ENCODE assay signal across 11 mouse cellular contexts in genomic region chr9:30613715-30614114, GRCm38 (mm10).
DNase-seq lines count a peak whose midpoint lies in the region; ATAC-seq and TF ChIP-seq lines count a peak whose summit lies in the region.
"Had no signal": no experiment of that assay in that cellular context is flagged by ENCODE, and none has a peak within 500 bp of the region (broad histone marks: within the 10 kb centered on the region; RNA-seq: fewer than 3 reads in every experiment).

No protein-coding gene starts in this region.

- WGBS in lung, embryonic 14.5 days, result 44% methylated on average over 6 of the region's 6 CpGs
- WGBS in forebrain, postnatal 0 days, result 33% methylated on average over 6 of the region's 6 CpGs

- no peaks in the 10 kb centered on the region for H3K27me3 ChIP-seq in lung, embryonic 14.5 days (ENCODE audit: insufficient read depth, low read length)
- H3K27me3 ChIP-seq in forebrain, postnatal 0 days (ENCODE audit: insufficient read depth, low read length), result no peaks in the 10 kb centered on the region
- H3K27me3 ChIP-seq: heart, embryonic 15.5 days; midbrain, embryonic 12.5 days had no signal

- no peaks in the 10 kb centered on the region for H3K4me1 ChIP-seq in lung, embryonic 14.5 days (ENCODE audit: insufficient read depth)
- no peaks in the 10 kb centered on the region for H3K4me1 ChIP-seq in forebrain, postnatal 0 days (ENCODE audit: insufficient read depth)
- H3K4me1 ChIP-seq: midbrain, embryonic 12.5 days had no signal

- H3K9ac ChIP-seq in lung, embryonic 14.5 days, result no peak overlapping the region
- no peak overlapping the region for H3K9ac ChIP-seq in forebrain, postnatal 0 days
- H3K9ac ChIP-seq: heart, embryonic 15.5 days; midbrain, embryonic 12.5 days had no signal

- no peaks in the 10 kb centered on the region for H3K9me3 ChIP-seq in lung, embryonic 14.5 days (ENCODE audit: low read depth, low read length)
- H3K9me3 ChIP-seq in forebrain, postnatal 0 days (ENCODE audit: low read length), result no peaks in the 10 kb centered on the region
- H3K9me3 ChIP-seq: heart, embryonic 15.5 days; midbrain, embryonic 12.5 days had no signal

- H3K4me2 ChIP-seq in lung, embryonic 14.5 days, result no peak overlapping the region
- H3K4me2 ChIP-seq in forebrain, postnatal 0 days (ENCODE audit: low read depth), result no peak overlapping the region
- H3K4me2 ChIP-seq: heart, embryonic 15.5 days; midbrain, embryonic 12.5 days had no signal

- intact Hi-C loops in gastrocnemius, adult 2 months (cut with DNase I), result no loop called here

- no peak overlapping the region for H3K4me3 ChIP-seq in gastrocnemius, adult 2 months
- H3K4me3 ChIP-seq in lung, embryonic 14.5 days (ENCODE audit: low read depth, low read length), result no peak overlapping the region
- no peak overlapping the region for H3K4me3 ChIP-seq in forebrain, postnatal 0 days (ENCODE audit: low read depth, low read length)
- H3K4me3 ChIP-seq: heart, embryonic 15.5 days; midbrain, embryonic 12.5 days had no signal

- peak; percentile 74; the same call in 1 of the 2 replicates for ATAC-seq in lung, embryonic 14.5 days (ENCODE audit: insufficient read depth)
- peak; percentile 74 for ATAC-seq in forebrain, postnatal 0 days

- no peak for TF ChIP-seq CTCF in gastrocnemius, adult 2 months (IDR thresholded peaks at IDR 0.05)
- TF ChIP-seq CTCF in lung, embryonic 14.5 days (IDR thresholded peaks at IDR 0.05; ENCODE audit: low read depth), result no peak
- no peak for TF ChIP-seq CTCF in forebrain, postnatal 0 days (IDR thresholded peaks at IDR 0.05; ENCODE audit: low read depth)

- DNase-seq in gastrocnemius, adult 2 months, result peak; percentile 37
- no peak for DNase-seq in gastrocnemius, postnatal 25 days
- DNase-seq in lung, embryonic 14.5 days, result peak; percentile 54
- DNase-seq in lung, postnatal 14 days, result no peak
- no peak for DNase-seq in forebrain, postnatal 0 days
- DNase-seq in kidney, postnatal 10 days, result peak; percentile 68
- no peak for DNase-seq in natural killer cell, adult 2 months (ENCODE audit: low spot score in 2 of 2)
- DNase-seq in left cerebral cortex, adult 8-10 months (ENCODE audit: low spot score in 2 of 2), result no peak
- DNase-seq: liver had no signal

- no peaks in the 10 kb centered on the region for H3K36me3 ChIP-seq in lung, embryonic 14.5 days (ENCODE audit: insufficient read depth)
- H3K36me3 ChIP-seq in forebrain, postnatal 0 days (ENCODE audit: insufficient read depth), result no peaks in the 10 kb centered on the region
- H3K36me3 ChIP-seq: heart, embryonic 15.5 days; midbrain, embryonic 12.5 days had no signal

- H3K27ac ChIP-seq in gastrocnemius, adult 2 months, result no peak overlapping the region; the same call in 1 of the 2 replicates
- no peak overlapping the region for H3K27ac ChIP-seq in lung, embryonic 14.5 days (ENCODE audit: low read depth)
- 0 out of 2 replicates have a peak overlapping the region, but pooled peaks have one; percentile 3 for H3K27ac ChIP-seq in forebrain, postnatal 0 days (ENCODE audit: low read depth, low read length)
- H3K27ac ChIP-seq: heart, embryonic 15.5 days; midbrain, embryonic 12.5 days had no signal

Comparison
In these comparisons a context has a peak if more than half of its experiments do, and no peak if none do; other contexts are left out.
1. DNase-seq: peak in gastrocnemius, adult 2 months (single experiment), lung, embryonic 14.5 days (single experiment) and kidney, postnatal 10 days (single experiment); none in gastrocnemius, postnatal 25 days (single experiment), lung, postnatal 14 days (single experiment), forebrain, postnatal 0 days (single experiment), natural killer cell, adult 2 months (0 of 2) and left cerebral cortex, adult 8-10 months (0 of 2).